In the genomic region with DNA sequence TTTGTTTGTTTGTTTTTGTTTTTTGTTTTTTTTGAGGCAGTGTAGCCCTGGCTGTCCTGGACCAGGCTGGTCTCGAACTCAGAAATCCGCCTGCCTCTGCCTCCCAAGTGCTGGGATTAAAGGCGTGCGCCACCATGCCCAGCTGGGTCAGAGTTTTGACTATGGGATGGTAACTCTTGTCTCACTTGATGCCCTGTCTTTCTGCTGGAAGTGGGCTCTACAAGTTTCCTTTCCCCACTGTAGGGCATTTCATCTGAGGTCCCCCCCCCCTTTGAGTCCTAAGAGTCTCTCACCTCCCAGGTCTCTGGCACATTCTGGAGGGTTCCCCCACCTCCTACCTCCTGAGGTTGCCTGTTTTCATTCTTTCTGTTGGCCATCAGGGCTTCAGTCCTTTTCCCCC, we compare ENCODE assay signal across 30 mouse cellular contexts. TPM values are rescaled to one million over a fixed set of nuclear protein-coding genes. Genes with fewer than 3 reads are reported as not detected.
"Had no signal": no experiment of that assay in that cellular context is flagged by ENCODE, and none has a peak within 500 bp of the region (broad histone marks: within the 10 kb centered on the region; RNA-seq: fewer than 3 reads in every experiment).

No protein-coding gene starts in this region.

RNA-seq across cellular contexts. Expression of gene Gm11634, which starts 8.1 kb away (rescaled TPM):
- total RNA-seq: common myeloid progenitor, adult 5-6 weeks; forebrain, postnatal 0 days; gastrocnemius, adult 18-20 months; gastrocnemius, adult 2 months; gastrocnemius, adult 8-10 months; gastrocnemius, postnatal 10 days; gastrocnemius, postnatal 14 days; gastrocnemius, postnatal 25 days; gastrocnemius, postnatal 36 days; gastrocnemius, postnatal 4 days; granulocyte monocyte progenitor cell, adult 5-6 weeks; heart, adult 18-20 months; heart, adult 2 months; heart, adult 8-10 months had no signal
- polyA plus RNA-seq: cortical plate, adult 2 months; embryonic facial prominence, embryonic 10.5 days; embryonic facial prominence, embryonic 11.5 days; embryonic facial prominence, embryonic 12.5 days; embryonic facial prominence, embryonic 13.5 days; embryonic facial prominence, embryonic 14.5 days; embryonic facial prominence, embryonic 15.5 days; erythroblast, embryonic 14.5 days; forebrain, embryonic 10.5 days; forebrain, embryonic 12.5 days; forebrain, embryonic 13.5 days; forebrain, embryonic 14.5 days; forebrain, embryonic 15.5 days; forebrain, embryonic 16.5 days; forebrain, postnatal 0 days; frontal cortex, adult 2 months; heart, adult 2 months; heart, embryonic 10.5 days had no signal
